Mouse (Mus musculus): Measurements from ENCODE around the gene Nup85. TPM values are rescaled to one million over a fixed set of nuclear protein-coding genes. Genes with fewer than 3 reads are reported as not detected.

Gene Nup85
- total RNA-seq, 2 experiments from 2014 or later: 18.3 to 20.0 TPM

DNA sequence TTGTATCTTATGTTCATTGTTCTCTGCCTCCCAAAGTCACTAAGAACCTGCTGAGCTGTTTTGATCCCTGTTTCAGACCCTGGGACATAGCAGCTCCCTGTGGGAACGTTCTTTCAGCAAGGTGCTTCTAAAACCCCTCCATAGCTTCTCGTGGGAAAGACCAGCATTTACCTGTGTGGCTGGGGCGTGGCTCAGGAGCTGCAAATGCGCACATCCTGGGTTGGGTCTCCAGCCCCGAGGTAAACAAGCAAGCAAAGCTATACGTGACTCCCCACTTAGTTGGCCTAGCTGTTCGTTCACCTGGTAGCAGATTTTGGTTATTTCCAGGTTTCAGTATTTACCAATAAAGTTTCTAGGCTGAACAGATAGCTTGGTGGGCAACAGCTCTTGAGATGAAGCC, 68.0 kb downstream of the Nup85 start:
- no peak for DNase-seq

- no peak for DNase-seq
Measured at GRCm38 (mm10) chr11:115632862-115633261, 68.6 kb downstream of the Nup85 start.

Other genes with a start within 250 kb of the Nup85 start
- gene Ush1g, start 242.4 kb upstream of the Nup85 start, total RNA-seq (2021): under 1 TPM in 1 of 2 experiments, not detected in 1; 0.10 TPM
- gene Otop3, start 229.7 kb upstream of the Nup85 start, total RNA-seq (2021): not detected
- gene Hid1, start 196.7 kb upstream of the Nup85 start, total RNA-seq (2021): 1 to 10 TPM; 2.4 to 3.6 TPM
- 1 to 10 TPM; 4.4 to 4.5 TPM for gene Cdr2l, start 182.5 kb upstream of the Nup85 start, total RNA-seq (2021)
- gene Mrpl58, start 160.7 kb upstream of the Nup85 start, total RNA-seq (2021): 100 to 1,000 TPM; 140 to 166 TPM
- 1,000 to 10,000 TPM; 2,170 to 2,492 TPM for gene Atp5h, start 144.5 kb upstream of the Nup85 start, total RNA-seq (2021)
- gene Kctd2, start 144.3 kb upstream of the Nup85 start, total RNA-seq (2021): 10 to 100 TPM; 30.1 to 31.0 TPM
- not detected for gene Trim80, start 123.9 kb upstream of the Nup85 start, total RNA-seq (2021)
- gene Slc16a5, start 102.0 kb upstream of the Nup85 start, total RNA-seq (2021): under 1 TPM in 1 of 2 experiments, not detected in 1; 0.36 TPM
- 1 to 10 TPM; 1.8 to 1.9 TPM for gene Armc7, start 88.8 kb upstream of the Nup85 start, total RNA-seq (2021)
- 10 to 100 TPM; 11.5 to 16.6 TPM for gene Nt5c, start 72.6 kb upstream of the Nup85 start, total RNA-seq (2021)
- 100 to 1,000 TPM; 114 to 148 TPM for gene Jpt1, start 50.0 kb upstream of the Nup85 start, total RNA-seq (2021)
- 100 to 1,000 TPM; 160 to 170 TPM for gene Sumo2, start 28.2 kb upstream of the Nup85 start, total RNA-seq (2021)
- 10 to 100 TPM; 81.0 to 83.5 TPM for gene Mrps7, start 39.5 kb downstream of the Nup85 start, total RNA-seq (2021)
- gene Gga3, start 39.6 kb downstream of the Nup85 start, total RNA-seq (2021): 10 to 100 TPM; 16.1 to 19.0 TPM
- gene Mif4gd, start 48.5 kb downstream of the Nup85 start, total RNA-seq (2021): 10 to 100 TPM; 51.1 to 54.2 TPM
- 10 to 100 TPM; 35.3 to 38.3 TPM for gene Slc25a19, start 63.9 kb downstream of the Nup85 start, total RNA-seq (2021)
- 100 to 1,000 TPM in 1 of 2 experiments, 10 to 100 TPM in 1; 98.4 to 111 TPM for gene Grb2, start 144.2 kb downstream of the Nup85 start, total RNA-seq (2021)
- 100 to 1,000 TPM in 1 of 2 experiments, 10 to 100 TPM in 1; 96.6 to 104 TPM for gene Tmem94, start 201.0 kb downstream of the Nup85 start, total RNA-seq (2021)
- gene Caskin2, start 249.2 kb downstream of the Nup85 start, total RNA-seq (2021): 10 to 100 TPM; 39.2 to 42.9 TPM